Mouse (Mus musculus) liver, embryonic 11.5 days (tissue): ENCODE measurements at regions not wholly inside any gene's neighbourhood (a gene's known extent, or its start where the extent isn't known, plus 50 kb on each side); places are given as distances from the start of the nearest gene placed in this dataset.

Experiments used
- ATAC-seq: fragments of 200-750 bp; cut with Nextera tagmentation; replicated peaks from 2 replicates; pipeline ENCODE4 v1.8.0; 2017; ENCODE audit warnings: moderate number of reproducible peaks, mild to moderate bottlenecking, moderate TSS enrichment, moderate library complexity; ENCODE audit not compliant: low FRiP score
- DNase-seq: peaks from one replicate; pipeline ENCODE4 v3.0.0-alpha.2; 2017; ENCODE audit warnings: low spot score
- H3K27ac ChIP-seq: fragments of 300-500 bp; sonication (generic); 2 replicates; pipeline ENCODE4 v1.5.1; 2014; ENCODE audit warnings: mild to moderate bottlenecking, low read depth, low read length, control low read depth
- H3K27me3 ChIP-seq: fragments of 300-500 bp; sonication (generic); replicated peaks from 2 replicates; pipeline ENCODE4 v1.6.1; 2014; ENCODE audit warnings: low read length, mixed read lengths; ENCODE audit not compliant: control insufficient read depth, insufficient read depth
- H3K36me3 ChIP-seq: fragments of 300-500 bp; sonication (generic); 2 replicates; pipeline ENCODE4 v1.6.1; 2014; ENCODE audit warnings: mild to moderate bottlenecking, low read length, moderate library complexity, mixed read lengths; ENCODE audit not compliant: control insufficient read depth, insufficient read depth
- H3K4me1 ChIP-seq: fragments of 300-500 bp; sonication (generic); replicated peaks from 2 replicates; pipeline ENCODE4 v1.6.1; 2014; ENCODE audit warnings: low read length, mixed read lengths; ENCODE audit not compliant: control insufficient read depth, insufficient read depth
- H3K4me2 ChIP-seq: fragments of 300-500 bp; sonication (generic); 2 replicates; pipeline ENCODE4 v1.6.1; 2014; ENCODE audit warnings: mild to moderate bottlenecking, control low read depth, moderate library complexity
- H3K4me3 ChIP-seq: fragments of 300-500 bp; sonication (generic); 2 replicates; pipeline ENCODE4 v1.5.1; 2014; ENCODE audit warnings: low read depth, low read length, control low read depth
- H3K9ac ChIP-seq: fragments of 300-500 bp; sonication (generic); 2 replicates; pipeline ENCODE4 v1.6.1; 2014; ENCODE audit warnings: low read depth, low read length, control low read depth
- H3K9me3 ChIP-seq: fragments of 300-500 bp; sonication (generic); 2 replicates; pipeline ENCODE4 v1.6.1; 2016; ENCODE audit warnings: low read length, inconsistent platforms, mixed read lengths; ENCODE audit not compliant: control insufficient read depth
- WGBS: fragments of 180-500 bp; shearing (Covaris S2); extraction: QIAGEN DNeasy Blood & Tissue Kit; methylation state at CpG from one replicate; pipeline ENCODE4 v1.1.7; 2014; 5-methylcytosine and 5-hydroxymethylcytosine counted together

DNA sequence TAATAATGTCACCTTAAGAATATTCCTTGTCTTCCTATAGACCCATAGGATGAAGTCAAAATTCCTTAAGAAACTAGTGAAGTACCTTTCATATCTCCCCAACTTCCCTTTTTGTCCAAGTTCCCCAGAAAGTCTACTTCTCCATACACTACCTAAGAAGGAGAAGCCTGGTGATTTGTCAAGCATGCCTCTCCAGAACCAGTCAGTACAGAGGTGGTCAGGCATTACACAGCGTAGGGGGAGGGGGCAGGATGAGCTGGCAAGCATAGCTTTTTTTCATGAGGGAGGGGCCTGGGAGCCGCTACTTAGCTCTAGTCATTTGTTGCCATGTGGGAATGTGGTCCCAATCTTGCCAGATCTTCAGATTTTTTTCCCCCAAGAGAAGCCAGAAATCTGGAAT, 54.0 kb upstream of the Satb2 start:
- DNase-seq = no peak

DNA sequence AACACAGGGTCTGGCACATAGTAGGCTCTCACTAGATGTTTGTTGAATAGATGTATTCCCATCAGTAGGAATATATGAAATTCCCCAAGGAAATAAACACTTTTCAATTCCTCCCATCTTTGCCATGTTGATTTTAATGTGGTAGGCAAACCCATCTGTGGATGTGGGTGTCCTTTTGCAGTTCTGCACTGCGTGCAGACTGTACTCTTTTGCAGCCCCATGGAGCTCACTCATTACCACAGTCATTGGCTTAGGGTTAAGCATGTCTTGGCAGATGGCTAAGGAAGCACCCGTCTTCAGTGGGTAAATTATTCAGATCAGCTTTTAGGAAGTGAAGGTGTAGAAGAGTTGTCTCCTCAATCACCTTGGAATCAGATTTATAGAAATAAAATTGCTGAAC, 54.8 kb upstream of the Satb2 start:
- WGBS = 76% methylated on average over 2 of the region's 2 CpGs

More for the DNA sequence above, 54.0 kb upstream of the Satb2 start:
- Histone ChIP-seq H3K27me3 (no peaks in the 10 kb centered on the region), H3K4me3 (no peak overlapping the region), H3K4me2 (no peak overlapping the region), H3K9me3 (no peaks in the 10 kb centered on the region), H3K27ac (no peak overlapping the region), H3K36me3 (no peaks in the 10 kb centered on the region), H3K9ac (no peak overlapping the region), H3K4me1 (no peaks in the 10 kb centered on the region)
- whole genome bisulfite sequencing = 72% methylated on average over 2 of the region's 2 CpGs
- ATAC-seq = no peak

DNA sequence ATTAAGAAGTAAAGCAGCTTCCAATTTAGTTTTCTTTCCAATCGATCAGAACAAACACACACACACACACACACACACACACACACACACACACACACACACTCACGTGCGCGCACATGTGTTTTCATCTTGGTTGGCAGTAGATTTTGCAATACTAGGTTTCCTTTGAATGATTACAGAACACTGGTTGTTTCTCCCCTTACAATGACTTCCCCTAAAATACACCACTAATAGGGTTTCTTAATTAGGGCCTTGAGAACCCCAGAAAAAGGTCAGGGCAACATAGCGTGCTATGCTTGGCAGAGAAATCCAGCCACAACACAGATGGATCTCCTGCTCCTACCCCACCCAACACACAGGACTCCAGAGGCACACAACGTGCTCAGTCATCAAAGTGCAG, 56.0 kb upstream of the Satb2 start:
- DNase-seq = no peak
- no peaks in the 10 kb centered on the region for H3K27me3 ChIP-seq
- H3K4me3 ChIP-seq = no peak overlapping the region
- 81% methylated on average over 6 of the region's 6 CpGs for WGBS
- no peak overlapping the region for H3K27ac ChIP-seq
- no peaks in the 10 kb centered on the region for H3K36me3 ChIP-seq
- no peaks in the 10 kb centered on the region for H3K9me3 ChIP-seq
- no peaks in the 10 kb centered on the region for H3K4me1 ChIP-seq
- ATAC-seq = no peak
- no peak overlapping the region for H3K4me2 ChIP-seq
- no peak overlapping the region for H3K9ac ChIP-seq

More for the DNA sequence above, 54.8 kb upstream of the Satb2 start:
- DNase-seq (no peak), ATAC-seq (no peak)
- H3K27me3 ChIP-seq = no peaks in the 10 kb centered on the region
- H3K9me3 ChIP-seq = no peaks in the 10 kb centered on the region
- no peaks in the 10 kb centered on the region for H3K4me1 ChIP-seq
- H3K27ac ChIP-seq = no peak overlapping the region
- no peak overlapping the region for H3K4me2 ChIP-seq
- H3K9ac ChIP-seq = no peak overlapping the region
- no peaks in the 10 kb centered on the region for H3K36me3 ChIP-seq
- no peak overlapping the region for H3K4me3 ChIP-seq

DNA sequence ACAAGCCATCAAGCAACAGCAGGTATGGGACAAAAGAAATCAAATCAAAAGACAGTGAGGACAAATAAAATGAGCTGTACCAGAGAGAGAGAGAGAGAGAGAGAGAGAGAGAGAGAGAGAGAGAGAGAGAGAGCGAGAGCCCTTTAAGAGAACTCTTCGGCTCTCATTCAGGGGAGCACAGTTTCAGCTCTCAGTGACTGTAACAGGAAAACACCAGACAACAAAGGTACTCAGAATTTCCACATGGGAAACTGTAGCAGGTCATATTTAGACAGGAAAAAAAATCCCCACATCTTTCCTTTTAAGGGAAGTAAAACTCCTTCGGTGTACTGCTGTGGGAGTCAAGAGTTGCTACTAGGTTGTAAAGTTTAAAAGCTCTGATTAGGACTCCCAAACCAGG, 57.9 kb upstream of the Satb2 start:
- 87% methylated on average over 3 of the region's 3 CpGs for WGBS
- DNase-seq = no peak

DNA sequence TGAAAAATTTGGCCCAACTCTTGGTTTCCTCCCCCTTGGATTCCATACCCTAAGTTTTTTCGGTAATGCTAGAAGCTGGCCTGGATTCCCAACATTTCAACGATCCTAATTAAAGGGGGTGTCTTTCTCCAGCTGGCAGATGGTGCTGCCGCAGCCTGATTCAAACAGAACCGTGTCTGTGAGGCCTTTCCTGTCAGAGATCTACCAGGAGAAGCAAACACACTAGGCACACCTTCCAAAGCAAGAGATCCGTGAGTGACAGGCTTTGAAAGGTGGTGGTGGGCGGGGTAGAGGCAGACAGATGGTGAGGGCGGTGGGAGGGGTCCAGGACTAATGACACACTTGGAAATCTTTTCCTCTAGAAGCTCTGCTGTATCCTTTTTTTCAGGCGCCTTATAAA, 61.8 kb upstream of the Satb2 start:
- H3K27ac ChIP-seq = no peak overlapping the region
- no peak overlapping the region for H3K9ac ChIP-seq
- ATAC-seq (no peak), DNase-seq (no peak)
- no peaks in the 10 kb centered on the region for H3K4me1 ChIP-seq
- no peaks in the 10 kb centered on the region for H3K9me3 ChIP-seq
- WGBS = 49% methylated on average over 8 of the region's 8 CpGs
- H3K36me3 ChIP-seq = no peaks in the 10 kb centered on the region
- H3K4me3 ChIP-seq = no peak overlapping the region
- no peaks in the 10 kb centered on the region for H3K27me3 ChIP-seq
- H3K4me2 ChIP-seq = no peak overlapping the region

More for the DNA sequence above, 57.9 kb upstream of the Satb2 start:
- Histone ChIP-seq H3K36me3 (no peaks in the 10 kb centered on the region), H3K27ac (no peak overlapping the region), H3K4me2 (no peak overlapping the region), H3K9ac (no peak overlapping the region), H3K4me1 (no peaks in the 10 kb centered on the region), H3K9me3 (no peaks in the 10 kb centered on the region), H3K27me3 (no peaks in the 10 kb centered on the region), H3K4me3 (no peak overlapping the region)
- no peak for ATAC-seq

DNA sequence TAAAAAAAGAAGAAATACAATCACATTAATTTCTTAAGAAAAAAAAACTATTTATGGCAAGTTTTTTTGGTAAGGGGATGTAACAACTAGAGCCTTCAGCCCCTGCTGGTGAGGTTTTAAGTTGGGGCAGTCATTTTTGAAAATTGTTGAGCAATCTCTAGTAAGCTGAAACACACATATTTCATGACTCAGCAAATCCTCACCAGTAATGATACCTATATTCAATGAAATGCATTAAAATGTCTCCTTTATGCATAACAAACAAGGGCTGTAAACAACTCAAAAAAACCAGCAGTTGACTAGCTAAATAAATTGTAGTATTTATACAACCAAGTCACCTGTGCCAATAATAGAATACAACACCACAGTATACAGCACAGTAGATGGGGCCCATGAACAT, 63.1 kb upstream of the Satb2 start:
- Histone ChIP-seq H3K27me3 (no peaks in the 10 kb centered on the region), H3K9me3 (no peaks in the 10 kb centered on the region), H3K4me2 (no peak overlapping the region), H3K4me1 (no peaks in the 10 kb centered on the region), H3K36me3 (no peaks in the 10 kb centered on the region), H3K27ac (no peak overlapping the region), H3K9ac (no peak overlapping the region), H3K4me3 (no peak overlapping the region)
- ATAC-seq = no peak
- DNase-seq = no peak

DNA sequence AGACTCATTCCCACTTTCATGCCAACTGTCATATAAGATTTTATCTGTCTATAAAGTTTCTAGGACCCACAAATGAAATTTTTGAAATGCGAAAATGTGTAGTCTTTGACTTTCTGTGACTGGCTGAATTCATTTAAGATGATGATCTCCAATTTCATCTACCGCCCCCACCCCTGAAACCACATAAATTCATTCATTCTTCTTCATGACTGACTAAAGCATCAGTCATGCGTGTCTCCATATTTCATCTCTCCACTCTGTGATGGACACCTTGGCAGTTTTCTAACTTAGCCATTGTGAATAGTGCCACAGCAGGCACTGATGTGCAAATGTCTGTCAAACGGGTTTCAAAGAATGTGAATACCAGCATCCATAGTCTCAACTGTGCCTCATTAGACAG, 75.4 kb upstream of the Satb2 start:
- Histone ChIP-seq H3K4me3 (no peak overlapping the region), H3K4me2 (no peak overlapping the region), H3K27me3 (no peaks in the 10 kb centered on the region), H3K4me1 (no peaks in the 10 kb centered on the region), H3K9ac (no peak overlapping the region), H3K9me3 (no peaks in the 10 kb centered on the region), H3K36me3 (no peaks in the 10 kb centered on the region), H3K27ac (no peak overlapping the region)
- no peak for DNase-seq
- 76% methylated on average over 4 of the region's 4 CpGs for WGBS
- no peak for ATAC-seq

DNA sequence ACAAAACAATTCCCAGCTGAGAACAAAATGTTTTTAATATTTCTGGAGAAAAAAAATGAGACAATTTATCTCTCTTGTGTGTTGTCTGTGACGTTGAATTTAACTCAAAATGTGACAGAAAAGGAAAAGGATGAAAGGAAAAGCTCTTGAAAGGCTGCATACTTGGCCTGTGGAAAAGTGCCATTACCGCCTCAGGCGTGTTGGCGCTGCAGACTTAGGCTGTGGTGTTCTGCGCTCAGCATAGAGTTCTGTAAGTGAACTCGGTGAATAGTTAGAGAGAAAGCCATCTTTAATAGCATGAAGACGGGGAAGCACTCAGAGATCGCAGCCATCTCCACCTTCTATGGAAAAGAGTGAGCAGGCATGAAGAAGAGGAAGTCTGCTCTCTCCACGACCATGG, 77.5 kb upstream of the Satb2 start:
- ATAC-seq = no peak
- H3K36me3 ChIP-seq = no peaks in the 10 kb centered on the region
- 81% methylated on average over 9 of the region's 9 CpGs for WGBS

DNA sequence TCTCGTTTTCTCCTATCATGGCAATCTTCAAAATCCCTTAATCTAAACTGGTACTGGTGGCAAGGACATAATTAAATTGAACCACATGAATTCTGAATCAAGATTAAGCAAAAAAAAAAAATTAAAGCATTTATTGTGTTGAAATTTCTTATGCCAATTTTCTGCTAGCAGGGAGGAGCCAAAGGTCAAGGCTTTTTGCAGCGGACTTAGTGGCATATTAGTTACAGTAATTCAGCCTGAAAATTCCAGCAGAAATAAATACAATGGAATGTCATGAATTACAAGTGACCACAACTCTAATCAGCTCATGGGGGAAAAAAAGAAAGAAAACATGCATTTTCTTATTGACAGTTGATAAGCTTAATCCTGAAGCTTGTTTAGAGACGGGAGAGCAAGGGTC, 80.8 kb upstream of the Satb2 start:
- DNase-seq = no peak
- ATAC-seq = no peak
- Histone ChIP-seq H3K4me3 (no peak overlapping the region), H3K9me3 (no peaks in the 10 kb centered on the region), H3K36me3 (no peaks in the 10 kb centered on the region), H3K4me2 (no peak overlapping the region), H3K9ac (no peak overlapping the region), H3K27me3 (no peaks in the 10 kb centered on the region), H3K27ac (no peak overlapping the region), H3K4me1 (no peaks in the 10 kb centered on the region)
- WGBS = 77% methylated on average over 3 of the region's 3 CpGs

More for the DNA sequence above, 77.5 kb upstream of the Satb2 start:
- H3K4me2 ChIP-seq = no peak overlapping the region
- DNase-seq = no peak
- H3K9ac ChIP-seq = no peak overlapping the region
- H3K4me3 ChIP-seq = no peak overlapping the region
- H3K9me3 ChIP-seq = no peaks in the 10 kb centered on the region
- H3K4me1 ChIP-seq = no peaks in the 10 kb centered on the region
- H3K27me3 ChIP-seq = no peaks in the 10 kb centered on the region
- H3K27ac ChIP-seq = no peak overlapping the region
